Mouse (Mus musculus) forebrain, embryonic 14.5 days (tissue): ENCODE measurements at regions not wholly inside any gene's neighbourhood (a gene's known extent, or its start where the extent isn't known, plus 50 kb on each side); places are given as distances from the start of the nearest gene placed in this dataset.
A peak's percentile ranks its signal among the peaks of the same experiment; 100 is the strongest.

Experiments
- ATAC-seq: fragments of 200-750 bp; cut with Nextera tagmentation; 2 replicates; pipeline ENCODE4 v1.8.0; 2017; ENCODE audit warnings: mild to moderate bottlenecking, moderate library complexity
- DNase-seq: peaks from one replicate; pipeline ENCODE4 v3.0.0-alpha.2; 2015; ENCODE audit warnings: low spot score
- H3K27ac ChIP-seq: fragments of 300-500 bp; sonication (generic); 2 replicates; pipeline ENCODE4 v1.5.1; 2014; ENCODE audit warnings: low read depth, mild to moderate bottlenecking, control low read depth, low read length, moderate library complexity
- H3K27me3 ChIP-seq: fragments of 300-500 bp; sonication (generic); replicated peaks from 2 replicates; pipeline ENCODE4 v1.6.1; 2014; ENCODE audit warnings: low read length, control low read depth, mixed read lengths; ENCODE audit not compliant: control insufficient read depth, insufficient read depth
- H3K36me3 ChIP-seq: fragments of 300-500 bp; sonication (generic); 2 replicates; pipeline ENCODE4 v1.6.1; 2014; ENCODE audit warnings: low read length, control low read depth; ENCODE audit not compliant: control insufficient read depth, insufficient read depth
- H3K4me1 ChIP-seq: fragments of 300-500 bp; sonication (generic); 2 replicates; pipeline ENCODE4 v1.6.1; 2014; ENCODE audit warnings: antibody characterized with exemption, low read length, control low read depth; ENCODE audit not compliant: control insufficient read depth, insufficient read depth
- H3K4me2 ChIP-seq: fragments of 300-500 bp; sonication (generic); 2 replicates; pipeline ENCODE4 v1.6.1; 2014; ENCODE audit warnings: mild to moderate bottlenecking, control low read depth, low read length
- H3K4me3 ChIP-seq: fragments of 300-500 bp; sonication (generic); 2 replicates; pipeline ENCODE4 v1.5.1; 2014; ENCODE audit warnings: low read depth, low read length, control low read depth
- H3K9ac ChIP-seq: fragments of 300-500 bp; sonication (generic); 2 replicates; pipeline ENCODE4 v1.6.1; 2014; ENCODE audit warnings: mild to moderate bottlenecking, low read length, control low read depth, moderate library complexity
- H3K9me3 ChIP-seq: fragments of 300-500 bp; sonication (generic); replicated peaks from 2 replicates; pipeline ENCODE4 v1.6.1; 2016; ENCODE audit warnings: low read length, control low read depth, mixed read lengths; ENCODE audit not compliant: control insufficient read depth
- WGBS: fragments of 180-500 bp; shearing (Covaris S2); extraction: QIAGEN DNeasy Blood & Tissue Kit; methylation state at CpG from one replicate; pipeline ENCODE4 v1.1.7; 2014; 5-methylcytosine and 5-hydroxymethylcytosine counted together

- ATAC-seq, result no peak
- no peak for DNase-seq
- Histone ChIP-seq H3K9ac (no peak overlapping the region), H3K27me3 (no peaks in the 10 kb centered on the region), H3K4me1 (0 out of 2 replicates have a peak, but pooled peaks cover 6% of the 10 kb centered on the region), H3K4me2 (no peak overlapping the region), H3K27ac (no peak overlapping the region; the same call in 1 of the 2 replicates), H3K36me3 (no peaks in the 10 kb centered on the region), H3K9me3 (no peaks in the 10 kb centered on the region), H3K4me3 (no peak overlapping the region)
- 60% methylated on average over 10 of the region's 10 CpGs for WGBS
Observed at GRCm38 (mm10) chr15:74294691-74295090, 341.5 kb downstream of the Mroh4 start.

DNA sequence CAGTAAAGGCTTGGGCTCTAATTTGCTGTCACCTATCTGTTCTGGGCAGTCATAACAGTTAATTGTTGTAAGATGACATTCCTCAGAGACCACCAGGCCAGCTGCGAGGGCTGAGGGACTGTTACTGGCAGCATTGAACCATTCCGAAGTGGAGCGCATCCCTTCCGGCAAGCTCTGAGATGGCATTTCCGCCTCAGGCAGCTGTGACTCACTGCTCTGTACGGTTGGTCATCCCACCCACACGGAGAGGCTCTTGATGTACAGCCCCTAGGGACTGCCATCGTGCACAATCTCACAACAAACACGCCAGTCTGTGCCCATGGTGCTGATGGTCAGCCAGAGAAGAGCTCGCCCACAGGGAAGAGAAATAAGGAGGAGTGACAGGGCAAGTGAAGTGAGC, 342.0 kb downstream of the Mroh4 start:
- no peaks in the 10 kb centered on the region for H3K36me3 ChIP-seq
- no peak overlapping the region for H3K4me3 ChIP-seq
- WGBS, result 87% methylated on average over 10 of the region's 10 CpGs
- no peak for ATAC-seq
- H3K27me3 ChIP-seq, result no peaks in the 10 kb centered on the region
- DNase-seq, result no peak
- 0 out of 2 replicates have a peak, but pooled peaks cover 8% of the 10 kb centered on the region for H3K4me1 ChIP-seq
- H3K9me3 ChIP-seq, result no peaks in the 10 kb centered on the region
- no peak overlapping the region; the same call in 1 of the 2 replicates for H3K27ac ChIP-seq
- H3K9ac ChIP-seq, result no peak overlapping the region
- no peak overlapping the region for H3K4me2 ChIP-seq

- DNase-seq (no peak), ATAC-seq (no peak)
- Histone ChIP-seq H3K27ac (no peak overlapping the region), H3K36me3 (no peaks in the 10 kb centered on the region), H3K9me3 (no peaks in the 10 kb centered on the region), H3K4me2 (no peak overlapping the region), H3K27me3 (no peaks in the 10 kb centered on the region), H3K9ac (no peak overlapping the region), H3K4me1 (0 out of 2 replicates have a peak, but pooled peaks cover 7% of the 10 kb centered on the region), H3K4me3 (no peak overlapping the region)
- WGBS, result 86% methylated on average over 2 of the region's 2 CpGs
Observed at GRCm38 (mm10) chr15:74287492-74287891, 348.7 kb downstream of the Mroh4 start.

- DNase-seq (no peak), ATAC-seq (no peak)
- no peak overlapping the region for H3K27ac ChIP-seq
- H3K4me1 ChIP-seq, result 0 out of 2 replicates have a peak, but pooled peaks cover 3% of the 10 kb centered on the region
- H3K27me3 ChIP-seq, result no peaks in the 10 kb centered on the region
- H3K4me2 ChIP-seq, result no peak overlapping the region
- no peaks in the 10 kb centered on the region for H3K36me3 ChIP-seq
- no peaks in the 10 kb centered on the region for H3K9me3 ChIP-seq
- H3K4me3 ChIP-seq, result no peak overlapping the region
- H3K9ac ChIP-seq, result peak overlapping the region; percentile 29; the same call in 1 of the 2 replicates
- 74% methylated on average over 5 of the region's 5 CpGs for WGBS
Observed at GRCm38 (mm10) chr15:74283172-74283534, 353.0 kb downstream of the Mroh4 start.

DNA sequence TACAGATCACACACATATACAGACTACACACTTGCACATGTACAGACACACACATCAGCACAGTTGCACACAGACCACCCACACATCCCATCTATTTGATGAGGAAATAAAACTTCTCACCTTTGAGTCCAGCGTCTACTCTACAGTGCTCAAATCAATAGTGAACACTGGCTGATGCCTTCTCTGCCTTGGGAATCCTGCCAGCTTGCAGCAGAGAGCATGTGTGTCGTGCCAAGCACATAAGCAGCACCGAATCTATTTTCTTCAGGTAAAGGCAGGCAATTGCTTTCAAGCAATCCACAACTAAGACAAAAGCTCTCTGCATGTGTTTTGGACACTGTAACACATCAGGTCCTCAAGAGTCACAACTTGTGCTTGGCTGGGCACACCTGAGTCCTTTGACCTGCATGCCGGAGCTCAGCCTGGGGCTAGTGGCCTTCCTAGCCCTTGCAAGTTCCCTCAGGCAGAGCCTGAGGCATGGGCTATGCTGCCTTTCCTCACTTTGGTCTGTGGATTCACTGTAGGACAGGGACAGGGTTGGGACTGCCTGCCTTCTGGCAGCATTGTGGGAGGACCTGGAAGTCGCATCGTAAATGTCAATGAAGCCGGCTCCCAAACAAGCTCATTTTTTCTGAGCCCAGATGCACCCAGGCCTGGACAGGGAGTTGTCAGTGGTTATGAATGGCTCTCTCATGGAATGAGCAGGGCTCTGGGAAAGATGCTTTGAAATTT, 353.5 kb downstream of the Mroh4 start:
- Histone ChIP-seq H3K4me2 (no peak overlapping the region), H3K9me3 (no peaks in the 10 kb centered on the region), H3K27me3 (no peaks in the 10 kb centered on the region), H3K36me3 (no peaks in the 10 kb centered on the region), H3K4me3 (no peak overlapping the region), H3K9ac (peak overlapping the region; percentile 29), H3K27ac (no peak overlapping the region), H3K4me1 (0 out of 2 replicates have a peak, but pooled peaks cover 3% of the 10 kb centered on the region)
- DNase-seq (peak; percentile 61), ATAC-seq (no peak)
- WGBS, result 55% methylated on average over 7 of the region's 7 CpGs

GRCm38 (mm10) chr15:74274435-74274834, 361.7 kb downstream of the Mroh4 start:
- Histone ChIP-seq H3K27me3 (no peaks in the 10 kb centered on the region), H3K36me3 (no peaks in the 10 kb centered on the region), H3K9ac (no peak overlapping the region), H3K4me2 (no peak overlapping the region), H3K9me3 (no peaks in the 10 kb centered on the region), H3K4me1 (no peaks in the 10 kb centered on the region), H3K4me3 (no peak overlapping the region), H3K27ac (no peak overlapping the region)
- DNase-seq (no peak), ATAC-seq (no peak)
- 92% methylated on average over 5 of the region's 5 CpGs for WGBS

- no peak overlapping the region for H3K9ac ChIP-seq
- H3K27ac ChIP-seq, result no peak overlapping the region
- peak overlapping the region; percentile 18; the same call in 1 of the 2 replicates for H3K4me2 ChIP-seq
- H3K9me3 ChIP-seq, result no peaks in the 10 kb centered on the region
- peak; percentile 75 for DNase-seq
- peak; percentile 85 for ATAC-seq
- H3K4me1 ChIP-seq, result peaks cover 10% of the 10 kb centered on the region
- no peaks in the 10 kb centered on the region for H3K36me3 ChIP-seq
- H3K4me3 ChIP-seq, result no peak overlapping the region
- 29% methylated on average over 9 of the region's 9 CpGs for WGBS
- H3K27me3 ChIP-seq, result no peaks in the 10 kb centered on the region
Observed at GRCm38 (mm10) chr15:74262587-74263210, 373.5 kb downstream of the Mroh4 start.

DNA sequence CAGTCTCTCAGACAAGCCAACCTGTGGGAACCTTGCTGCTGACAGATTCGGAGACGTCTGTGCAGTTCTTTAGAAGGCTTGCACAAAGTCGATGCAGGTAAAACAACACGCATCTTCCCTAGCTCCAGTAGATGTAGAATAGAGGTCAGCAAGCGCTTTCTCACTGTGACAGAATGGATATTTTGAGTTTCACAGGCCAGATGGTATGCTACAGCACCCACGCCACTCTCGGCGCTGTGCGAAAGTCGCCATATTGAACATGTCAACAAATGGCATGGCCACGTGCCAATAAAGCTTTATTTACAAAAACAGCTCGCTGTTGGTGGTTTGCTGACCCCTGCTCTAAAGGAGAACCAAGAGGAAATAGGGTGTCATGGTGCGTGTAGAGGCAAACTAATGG, 377.5 kb downstream of the Mroh4 start:
- Histone ChIP-seq H3K27me3 (no peaks in the 10 kb centered on the region), H3K36me3 (no peaks in the 10 kb centered on the region), H3K4me1 (peaks cover 10% of the 10 kb centered on the region), H3K4me3 (no peak overlapping the region), H3K4me2 (no peak overlapping the region), H3K27ac (no peak overlapping the region), H3K9ac (no peak overlapping the region), H3K9me3 (no peaks in the 10 kb centered on the region)
- peak; percentile 70 for DNase-seq
- WGBS, result 65% methylated on average over 13 of the region's 13 CpGs
- peak; percentile 30; the same call in 1 of the 2 replicates for ATAC-seq
